Mouse (Mus musculus) activated CD4-positive, CD25-positive, alpha-beta regulatory T cell, adult 4 months (primary cell): ENCODE data around the gene Cdh22. TPM values are rescaled to one million over a fixed set of nuclear protein-coding genes. Genes with fewer than 3 reads are reported as not detected.

ENCODE experiments used
- ATAC-seq: one replicate; pipeline ENCODE4 v1.8.0; 2017
- polyA plus RNA-seq, 2 experiments: library from polyadenylated mRNA; unstranded; fragments of 100-300 nt; shearing (Covaris generic); gene quantifications; one replicate each; pipeline ENCODE4 v1.2.1; 2017

Cdh22 gene
- polyA plus RNA-seq, 2 experiments from 2014 or later: not detected

- no peak for ATAC-seq
These were observed 14.3 kb upstream of the Cdh22 start for GRCm38 (mm10) chr2:165248967-165249366.

- no peak for ATAC-seq
These were observed 11.7 kb upstream of the Cdh22 start for GRCm38 (mm10) chr2:165246349-165246748.

GRCm38 (mm10) chr2:165243122-165243720, 8.6 kb upstream of the Cdh22 start:
- no peak for ATAC-seq

DNA sequence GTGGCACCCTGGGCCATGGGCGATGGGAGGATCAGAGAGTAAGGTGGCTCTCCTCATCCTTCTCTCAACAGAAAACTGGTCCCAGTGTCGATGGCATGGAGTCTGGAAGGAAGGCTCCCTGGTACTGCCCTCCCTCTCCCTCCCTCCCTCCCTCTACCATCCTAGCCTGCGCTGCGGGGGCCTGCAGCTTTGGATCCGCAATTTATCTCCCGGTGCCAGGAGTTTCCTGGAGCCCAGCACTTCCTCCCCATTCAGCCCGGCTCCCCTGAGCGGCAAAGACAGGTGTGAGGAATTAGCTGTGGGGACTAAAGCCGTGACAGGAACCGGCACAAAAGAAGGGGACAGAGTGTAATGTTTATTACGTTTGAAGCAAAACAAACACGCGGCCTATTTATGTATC, 7.9 kb upstream of the Cdh22 start:
- no peak for ATAC-seq

- ATAC-seq: no peak
These were observed 7.1 kb upstream of the Cdh22 start for GRCm38 (mm10) chr2:165241786-165242185.

DNA sequence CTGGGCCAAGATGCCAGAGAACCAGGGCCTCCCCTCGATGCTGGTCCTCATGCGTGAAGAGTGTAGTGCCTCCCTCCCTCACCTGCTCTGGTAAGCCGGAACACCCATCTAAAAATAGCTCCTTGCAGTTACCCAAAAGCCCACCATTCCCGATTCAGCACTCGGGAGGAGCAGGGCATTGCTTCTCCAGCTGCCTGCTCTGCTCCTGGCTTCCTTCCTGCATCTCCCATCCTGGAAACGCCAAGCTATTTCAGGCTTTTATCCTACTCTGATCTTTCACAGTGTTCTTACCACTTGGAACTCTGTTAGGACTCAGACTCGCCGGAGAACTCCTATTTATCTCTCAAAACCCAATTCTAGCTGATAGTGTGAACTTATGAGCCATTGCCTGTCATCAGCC, 5.7 kb upstream of the Cdh22 start:
- ATAC-seq: no peak

DNA sequence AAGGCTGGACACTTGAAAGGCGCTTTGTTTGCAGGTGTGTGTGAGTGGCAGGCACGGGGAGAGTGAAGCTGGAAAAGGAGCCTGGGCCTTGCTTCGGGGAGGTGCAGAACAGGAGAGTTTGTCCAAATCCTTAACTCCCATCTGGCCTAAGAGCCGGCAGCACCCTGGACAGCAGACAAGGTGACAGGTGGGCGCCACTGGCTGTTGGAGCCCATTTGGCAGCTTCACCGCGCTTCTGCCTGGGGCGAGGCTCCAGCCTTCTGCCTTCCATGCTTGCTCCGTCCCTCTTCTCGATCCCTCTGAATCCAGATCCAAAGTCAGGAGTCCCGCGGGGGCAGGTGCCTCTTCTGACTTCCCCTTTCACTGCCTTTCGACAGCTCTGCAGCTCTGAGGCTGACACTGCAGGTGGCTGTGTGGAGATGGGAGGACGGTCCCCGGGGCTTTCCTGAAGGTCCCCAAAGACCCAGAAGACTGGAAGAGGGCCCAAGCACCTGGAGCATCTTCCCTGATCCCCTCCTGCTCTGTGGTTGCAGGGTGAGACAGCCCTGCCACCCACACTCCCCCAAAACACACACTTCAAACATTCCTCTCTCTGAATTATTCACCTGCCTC, 5.0 kb upstream of the Cdh22 start:
- ATAC-seq: no peak

GRCm38 (mm10) chr2:165238416-165239145, 3.9 kb upstream of the Cdh22 start:
- no peak for ATAC-seq

GRCm38 (mm10) chr2:165234291-165234612, 401 bp downstream of the Cdh22 start:
- ATAC-seq: no peak

- no peak for ATAC-seq
These were observed 962 bp downstream of the Cdh22 start for GRCm38 (mm10) chr2:165233491-165234290.

DNA sequence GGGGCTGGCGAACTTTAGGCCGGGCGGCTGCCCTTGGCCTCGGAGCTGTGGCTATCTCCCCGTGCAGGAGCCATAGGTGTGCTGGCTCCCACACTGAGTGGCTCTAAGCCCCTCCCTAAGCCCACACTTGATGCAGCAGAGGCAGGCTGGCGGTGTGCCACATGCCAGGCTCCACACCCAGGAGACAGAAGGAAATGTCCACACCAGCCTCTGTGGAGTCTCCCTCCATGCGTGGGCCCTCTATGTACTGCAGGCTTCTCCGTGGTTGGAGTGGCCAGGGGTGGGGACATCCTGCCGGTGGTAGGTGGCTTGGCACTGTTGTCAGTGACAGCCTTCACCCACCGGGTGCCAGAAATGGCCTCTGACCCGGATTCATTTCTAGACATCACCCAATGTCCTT, 5.6 kb downstream of the Cdh22 start:
- ATAC-seq: no peak

DNA sequence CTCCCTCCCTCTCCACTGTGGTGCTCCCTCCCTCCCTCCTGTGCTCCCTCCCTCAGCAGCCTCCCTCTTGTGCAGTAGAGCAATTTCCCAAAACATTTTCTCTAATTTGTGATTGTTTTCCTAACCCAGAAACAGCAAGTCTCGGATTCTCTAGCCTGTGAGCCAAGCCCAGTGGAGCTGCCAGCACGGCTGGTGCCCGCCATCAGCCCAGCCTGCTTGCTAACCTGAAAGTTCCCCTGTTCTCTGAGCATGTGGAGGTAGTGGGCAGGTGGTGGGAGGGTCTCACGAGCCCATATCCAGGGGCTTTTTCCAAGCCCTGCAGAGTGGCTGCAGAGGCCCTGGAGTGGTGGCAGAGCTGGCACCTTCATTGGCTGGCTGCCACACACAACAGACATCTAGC, 10.8 kb downstream of the Cdh22 start:
- ATAC-seq: no peak

DNA sequence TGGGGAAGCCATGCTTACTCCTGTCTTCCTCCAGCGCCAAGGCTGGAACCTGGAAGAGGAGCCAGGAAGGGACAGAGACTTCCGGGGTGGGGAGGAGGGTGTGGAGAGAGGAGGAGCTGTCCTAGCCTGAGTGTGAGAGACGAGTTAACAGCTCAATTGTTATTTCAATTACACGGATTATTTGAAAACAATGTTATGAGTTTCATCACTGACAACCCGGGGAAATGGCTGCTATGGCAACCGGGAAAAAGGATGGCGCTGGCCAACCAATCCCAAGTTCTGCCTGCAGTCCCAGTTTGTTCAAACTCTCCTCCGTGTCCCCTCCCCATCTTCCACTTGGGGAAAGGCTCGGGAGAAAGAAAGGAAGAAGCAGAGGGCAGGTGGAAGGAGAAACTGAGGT, 12.7 kb downstream of the Cdh22 start:
- ATAC-seq: no peak

DNA sequence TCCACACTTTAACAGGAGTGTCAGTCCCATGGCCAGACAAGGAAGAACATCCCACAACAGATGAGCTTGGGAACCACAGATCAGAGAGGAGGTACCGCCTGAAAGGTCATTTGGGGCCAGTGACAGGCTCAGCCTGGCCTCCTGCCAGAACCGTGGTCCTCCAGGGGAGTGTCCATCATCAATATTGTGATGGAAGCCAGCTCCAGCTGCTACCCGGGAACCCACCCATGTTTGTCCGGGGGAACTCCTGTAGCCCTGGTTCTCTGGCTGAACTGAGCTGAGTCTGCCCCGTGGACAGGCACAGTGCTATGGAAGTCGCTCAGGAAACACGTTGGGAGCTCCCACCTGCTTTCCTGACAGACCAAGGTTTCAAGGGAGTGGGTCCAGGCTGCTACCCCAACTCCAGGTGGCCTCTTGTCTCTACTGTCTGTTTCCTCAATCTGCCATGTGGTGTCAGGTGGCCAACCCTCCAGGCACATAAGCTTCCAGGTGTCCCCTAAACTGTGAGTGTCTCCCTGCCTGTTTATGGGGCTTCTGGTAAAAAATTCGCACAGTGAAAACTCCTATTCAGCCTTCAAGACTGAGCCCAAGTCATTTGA, 14.2 kb downstream of the Cdh22 start:
- no peak for ATAC-seq

- no peak for ATAC-seq
These were observed 15.7 kb downstream of the Cdh22 start for GRCm38 (mm10) chr2:165218954-165219353.

DNA sequence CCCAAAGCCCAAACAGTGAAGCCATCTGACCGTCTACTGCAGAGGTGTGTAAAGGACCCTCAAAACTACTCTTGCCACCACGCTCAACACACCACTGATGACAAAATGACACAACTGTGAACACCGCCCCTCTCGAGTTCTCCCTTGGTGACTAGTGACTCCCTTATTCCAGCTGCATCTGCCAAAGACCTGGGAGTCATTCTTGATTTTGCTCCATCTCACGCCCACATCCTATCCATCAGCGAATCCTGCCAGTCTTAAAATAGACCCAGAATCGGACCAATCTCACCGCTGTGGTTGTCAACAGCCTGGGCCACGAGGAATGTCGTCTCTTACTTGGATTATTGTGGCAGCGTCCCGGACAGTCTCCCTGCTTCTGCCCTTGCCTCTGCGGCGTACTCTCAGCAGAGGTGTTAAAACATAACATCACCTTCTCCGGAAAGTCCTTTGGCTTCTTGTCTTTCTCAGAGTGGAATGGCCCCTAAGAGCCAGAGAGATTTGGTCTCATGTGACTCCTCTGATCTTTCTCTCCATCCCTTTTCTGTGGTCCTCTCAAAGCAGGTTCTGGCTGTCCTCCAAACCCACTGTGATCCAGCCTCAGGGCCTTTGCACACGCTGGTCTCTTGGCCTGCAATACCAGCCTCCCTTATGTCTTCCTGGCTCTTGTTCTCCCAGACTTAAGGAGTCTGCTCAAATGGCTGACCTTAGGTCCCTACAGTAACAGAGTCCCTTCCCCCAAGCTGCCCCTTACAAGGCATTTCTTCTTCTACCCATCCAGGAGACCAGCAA, 17.1 kb downstream of the Cdh22 start:
- ATAC-seq: no peak

DNA sequence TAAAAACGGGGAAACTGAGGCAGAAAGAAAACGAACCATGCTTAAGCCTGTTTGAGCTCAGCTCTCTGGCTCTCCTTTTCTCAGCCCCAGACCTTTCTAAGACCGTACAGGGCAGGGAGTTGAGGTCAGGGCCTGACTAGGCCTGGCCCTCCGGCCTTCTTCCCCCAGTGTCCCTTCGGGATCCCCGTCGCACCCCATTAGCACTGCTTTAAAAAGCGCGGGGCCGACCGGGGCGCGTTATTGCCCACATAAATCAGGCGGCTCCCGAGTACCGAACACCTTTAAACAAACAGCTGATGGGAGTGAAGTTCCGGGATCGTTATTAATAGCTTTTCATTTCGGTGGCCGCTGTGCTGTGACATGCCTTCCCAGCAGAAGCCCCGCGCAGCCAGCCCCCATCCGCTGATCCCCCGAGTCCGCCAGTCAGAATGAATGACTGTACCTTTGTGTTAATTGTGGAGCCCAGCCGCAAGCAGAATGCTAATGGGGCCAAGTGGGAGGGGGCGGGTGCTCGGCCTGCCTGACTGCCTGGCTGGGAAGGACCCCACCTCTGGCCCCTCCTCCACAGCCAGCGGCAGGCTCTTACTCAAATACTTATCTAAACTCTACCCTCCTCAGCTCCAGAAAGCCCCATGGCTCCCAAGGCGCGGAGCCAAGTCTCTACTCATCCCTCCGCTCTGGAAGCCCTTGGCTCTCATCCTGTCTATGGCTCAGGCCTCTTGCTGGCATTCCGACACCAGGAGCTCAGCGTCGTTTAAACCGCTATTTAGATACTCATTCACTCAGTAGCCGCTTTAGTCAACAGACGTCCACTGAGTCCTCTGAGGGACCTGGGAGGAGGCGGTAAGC, 19.3 kb downstream of the Cdh22 start:
- no peak for ATAC-seq

DNA sequence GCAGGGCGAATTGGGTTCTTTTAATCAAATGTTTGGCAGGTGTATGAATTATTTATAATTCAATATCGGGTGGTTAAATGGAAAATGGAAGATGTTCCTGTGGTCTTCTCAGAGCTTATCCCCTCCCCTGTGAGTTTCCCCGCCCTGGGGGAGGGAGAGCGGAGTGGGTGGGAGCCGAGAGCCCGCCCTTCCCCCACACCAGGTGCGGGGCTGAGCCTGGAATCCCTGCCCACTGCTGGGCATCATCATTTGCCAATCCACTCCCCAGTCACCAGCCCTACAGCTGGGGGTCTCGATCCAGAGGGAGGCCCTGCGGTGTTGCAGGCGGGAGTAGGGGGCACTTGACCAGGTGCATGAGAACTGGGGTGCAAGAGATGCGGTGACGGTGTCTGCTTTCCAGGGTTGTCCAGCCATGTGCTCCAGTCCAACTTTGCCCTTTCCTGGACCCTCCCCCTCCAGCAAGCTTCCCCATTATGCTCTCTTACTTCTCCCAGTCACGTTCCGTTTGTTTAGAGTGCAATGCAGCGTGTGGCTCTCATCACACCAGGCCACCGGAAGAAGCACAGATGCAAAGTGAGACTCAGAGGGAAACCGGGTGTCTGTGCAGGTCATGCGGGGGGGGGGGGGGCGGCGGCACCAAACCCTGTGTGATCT, 23.1 kb downstream of the Cdh22 start:
- no peak for ATAC-seq

DNA sequence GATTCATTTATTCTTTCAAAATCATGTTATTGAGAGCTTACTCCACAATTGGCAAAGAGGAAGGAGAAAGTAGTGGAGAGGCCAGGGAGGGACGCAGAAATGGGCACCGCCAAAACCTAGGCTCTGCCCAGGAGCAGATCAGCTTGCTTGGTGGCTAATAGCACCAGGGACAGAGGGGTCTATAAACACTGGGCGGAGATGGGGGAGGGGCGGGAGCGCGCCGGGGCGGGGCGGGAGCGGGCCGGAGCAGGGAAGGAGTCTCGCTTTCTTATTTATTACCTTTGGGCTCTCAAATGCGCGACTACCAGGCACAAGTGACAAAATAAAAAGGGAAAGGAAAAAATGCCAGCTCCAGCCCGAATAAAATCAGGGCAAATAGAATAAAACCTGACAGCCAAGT, 23.7 kb downstream of the Cdh22 start:
- ATAC-seq: no peak

GRCm38 (mm10) chr2:165207689-165208088, 27.0 kb downstream of the Cdh22 start:
- ATAC-seq: no peak

DNA sequence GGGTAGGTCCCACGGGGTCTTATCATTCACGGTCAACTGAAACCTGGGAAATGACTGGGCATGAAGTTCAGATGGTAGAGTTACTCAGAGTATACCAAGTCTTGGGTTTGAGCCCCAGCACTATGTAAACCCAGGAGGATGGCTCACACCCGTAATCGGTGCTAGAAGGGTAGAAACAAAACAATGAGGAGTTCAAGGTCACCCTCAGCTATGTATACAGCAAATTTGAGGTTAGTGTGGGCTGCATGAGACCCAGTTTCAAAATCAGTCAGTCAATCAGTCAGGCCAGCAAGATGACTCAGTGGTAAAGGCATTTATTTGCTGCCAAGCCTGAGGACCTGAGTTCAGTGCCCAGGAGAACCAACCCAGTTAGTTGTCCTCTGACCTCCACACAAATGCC, 27.6 kb downstream of the Cdh22 start:
- ATAC-seq: no peak
